Mouse (Mus musculus) ovary, adult 2 months (tissue): Measurements from ENCODE around the gene Hs1bp3. TPM values are rescaled to one million over a fixed set of nuclear protein-coding genes. Genes with fewer than 3 reads are reported as not detected.

ENCODE experiments used
- polyA plus RNA-seq: library from polyadenylated mRNA; depleted of rRNA; stranded (reverse); fragments of >200 nt; gene quantifications from 2 replicates; pipeline ENCODE4 v1.2.3, GENCODE M21; 2012; rRNA removed

The Hs1bp3 gene
- 29.9 and 31.3 TPM in 2 replicates for polyA plus RNA-seq

DNA sequence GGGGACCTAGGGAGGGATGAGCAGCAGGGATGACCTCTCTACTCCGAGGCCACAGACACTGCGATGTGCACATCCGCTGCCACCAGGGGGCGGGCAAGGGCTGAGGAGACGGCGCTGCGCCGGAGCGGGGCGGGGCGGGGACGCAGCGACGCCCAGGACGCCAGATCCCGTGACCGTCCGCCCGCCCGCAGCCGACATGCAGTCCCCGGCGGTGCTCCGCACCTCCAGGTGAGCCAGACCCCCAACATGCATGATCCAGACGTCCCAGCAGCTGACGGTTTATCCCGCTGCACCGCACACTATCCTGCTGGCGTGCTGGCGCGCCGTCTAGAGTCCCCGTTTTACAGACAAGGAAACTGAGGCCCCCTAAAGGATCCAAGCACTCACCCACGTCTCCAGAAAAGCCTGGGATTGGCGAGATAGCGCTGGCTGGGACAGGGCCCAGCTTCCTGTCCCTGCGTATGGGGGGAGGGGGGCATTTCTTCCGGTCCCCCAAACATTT lies at the start of gene Hs1bp3:
Hs1bp3 (plus strand) TSS at position 163 of the 502 bp plus-strand sequence.

DNA sequence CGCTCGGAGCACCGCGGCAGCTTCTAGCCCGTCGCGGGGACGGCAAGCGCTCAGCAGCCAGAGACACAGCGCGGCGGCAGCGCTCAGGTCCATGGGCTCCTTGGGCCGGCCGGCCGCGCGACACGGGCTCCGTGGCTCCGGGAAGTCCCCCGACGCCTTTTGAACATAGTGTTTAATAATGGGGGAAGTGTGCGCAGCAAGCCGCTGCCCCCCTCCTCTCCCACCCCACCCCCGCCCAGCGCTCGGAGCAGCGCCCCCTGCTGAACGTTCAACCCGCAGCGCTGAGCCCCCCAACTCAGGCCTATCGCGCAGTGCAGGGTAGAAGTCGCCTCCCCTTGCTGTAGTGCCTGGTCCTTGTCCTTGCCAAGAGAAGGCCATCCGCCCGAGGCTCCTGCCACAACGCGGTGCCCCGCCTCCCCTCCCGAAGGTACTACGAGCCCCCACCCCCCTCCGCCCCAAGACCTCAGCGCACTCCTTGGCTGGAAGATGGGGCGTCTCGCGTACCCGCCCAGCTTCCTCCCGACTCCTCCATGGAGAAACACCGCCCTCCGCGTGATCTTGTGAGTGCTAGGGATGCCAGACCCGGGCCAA lies 11.3 kb upstream of the Hs1bp3 start, which contains the start of gene Gdf7:
Gdf7 (minus strand) TSS at position 114 of the 591 bp plus-strand sequence.

Other genes starting within 250 kb of the Hs1bp3 start
- gene Ldah, start 105.3 kb upstream of the Hs1bp3 start, polyA plus RNA-seq: 16.1 and 16.9 TPM in 2 replicates
- gene Gdf7, start 11.5 kb upstream of the Hs1bp3 start, polyA plus RNA-seq: 8.3 and 23.2 TPM in 2 replicates
- 439 and 540 TPM in 2 replicates for gene Rhob, start 186.6 kb downstream of the Hs1bp3 start, polyA plus RNA-seq